ENCODE assay signal across 9 mouse cellular contexts in the genomic region with DNA sequence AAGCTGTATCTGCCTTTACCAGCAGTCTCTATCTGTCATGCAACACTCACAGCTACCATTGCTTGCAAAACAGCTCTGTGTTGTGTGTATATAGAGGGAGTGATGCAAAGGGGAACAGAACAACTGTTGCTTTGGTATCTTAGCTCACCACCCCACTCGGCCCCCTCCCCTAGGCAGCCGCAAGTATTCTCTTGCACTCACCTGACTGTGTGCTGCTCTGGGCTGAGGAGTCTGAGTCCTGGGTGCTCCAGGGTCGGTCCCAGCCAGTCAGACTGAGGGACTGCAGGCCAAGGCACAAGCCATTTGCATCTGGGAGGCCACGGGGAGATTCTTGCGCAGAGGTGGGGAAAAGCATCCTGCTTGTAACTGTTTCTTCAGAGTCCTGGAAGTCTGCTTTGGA. TPM values are rescaled to one million over a fixed set of nuclear protein-coding genes. Genes with fewer than 3 reads are reported as not detected.
DNase-seq lines count a peak whose midpoint lies in the region; ATAC-seq and TF ChIP-seq lines count a peak whose summit lies in the region.
"Had no signal": no experiment of that assay in that cellular context is flagged by ENCODE, and none has a peak within 500 bp of the region (broad histone marks: within the 10 kb centered on the region; RNA-seq: fewer than 3 reads in every experiment).

No protein-coding gene starts in this region.

- peak overlapping the region; percentile 94 for H3K27ac ChIP-seq in left cerebral cortex, adult 2 months
- H3K27ac ChIP-seq in forebrain, embryonic 12.5 days = no peak overlapping the region
- no peak overlapping the region for H3K27ac ChIP-seq in hindbrain, embryonic 16.5 days (ENCODE audit: low read depth, low read length)
- H3K27ac ChIP-seq in neural tube, embryonic 13.5 days (replicated peaks) = no peak overlapping the region
- no peak overlapping the region; the same call in 1 of the 2 replicates for H3K27ac ChIP-seq in cerebellum, adult 2 months (ENCODE audit: insufficient read depth, low read length)

- H3K4me1 ChIP-seq in forebrain, embryonic 12.5 days = peaks cover 12% of the 10 kb centered on the region
- peaks cover 7% of the 10 kb centered on the region for H3K4me1 ChIP-seq in hindbrain, embryonic 16.5 days (ENCODE audit: control insufficient read depth, insufficient read depth, low read depth, low read length)
- H3K4me1 ChIP-seq in neural tube, embryonic 13.5 days (replicated peaks) = peaks cover 11% of the 10 kb centered on the region
- H3K4me1 ChIP-seq in cerebellum, adult 2 months (ENCODE audit: control insufficient read depth, insufficient read depth, low read length) = no peaks in the 10 kb centered on the region

- no peak for TF ChIP-seq POLR2A in cerebellum, adult 2 months (IDR thresholded peaks at IDR 0.05; ENCODE audit: borderline replicate concordance, insufficient read depth, low read length)

- no peak for TF ChIP-seq CTCF in left cerebral cortex, adult 2 months (IDR thresholded peaks at IDR 0.05)
- TF ChIP-seq CTCF in cerebellum, adult 2 months (IDR thresholded peaks at IDR 0.05; ENCODE audit: borderline replicate concordance, insufficient read depth, low read depth, low read length) = no peak

- H3K4me2 ChIP-seq in forebrain, embryonic 12.5 days = peak overlapping the region; percentile 48
- H3K4me2 ChIP-seq in hindbrain, embryonic 16.5 days (ENCODE audit: low read length) = peak overlapping the region; percentile 81
- H3K4me2 ChIP-seq in neural tube, embryonic 13.5 days = peak overlapping the region; percentile 51

- 0 out of 2 replicates have a peak, but pooled peaks have one; percentile 33 for ATAC-seq in forebrain, embryonic 12.5 days (ENCODE audit: low FRiP score)
- peak; percentile 60 for ATAC-seq in hindbrain, embryonic 16.5 days
- ATAC-seq in neural tube, embryonic 13.5 days (ENCODE audit: low read depth) = peak; percentile 78
- ATAC-seq: activated CD4-positive, CD25-positive, alpha-beta regulatory T cell, adult 4 months had no signal

- intact Hi-C loops in left cerebral cortex, adult 2 months (cut with DNase I) = loop anchor here (10.0 kb wide), 1 partner anchor 203 kb away; a partner anchor contains a TSS

- H3K9me3 ChIP-seq in forebrain, embryonic 12.5 days = no peaks in the 10 kb centered on the region
- no peaks in the 10 kb centered on the region for H3K9me3 ChIP-seq in hindbrain, embryonic 16.5 days (ENCODE audit: control insufficient read depth, low read length)
- H3K9me3 ChIP-seq in neural tube, embryonic 13.5 days = no peaks in the 10 kb centered on the region
- H3K9me3 ChIP-seq: megakaryocyte, embryonic 14.5 days had no signal

- H3K4me3 ChIP-seq in left cerebral cortex, adult 2 months = peak overlapping the region; percentile 69
- H3K4me3 ChIP-seq in forebrain, embryonic 12.5 days (replicated peaks) = no peak overlapping the region
- H3K4me3 ChIP-seq in hindbrain, embryonic 16.5 days (ENCODE audit: low read length) = peak overlapping the region; percentile 35
- peak overlapping the region; percentile 26; the same call in 1 of the 2 replicates for H3K4me3 ChIP-seq in neural tube, embryonic 13.5 days
- H3K4me3 ChIP-seq in cerebellum, adult 2 months (replicated peaks; ENCODE audit: insufficient read depth, low read depth, low read length) = no peak overlapping the region

- H3K9ac ChIP-seq in forebrain, embryonic 12.5 days = no peak overlapping the region
- H3K9ac ChIP-seq in hindbrain, embryonic 16.5 days (ENCODE audit: low read depth, low read length) = peak overlapping the region; percentile 35
- H3K9ac ChIP-seq in neural tube, embryonic 13.5 days = peak overlapping the region; percentile 51

- WGBS in forebrain, embryonic 12.5 days = 13% methylated on average over 5 of the region's 5 CpGs
- 17% methylated on average over 5 of the region's 5 CpGs for WGBS in hindbrain, embryonic 16.5 days
- 18% methylated on average over 5 of the region's 5 CpGs for WGBS in neural tube, embryonic 13.5 days
- 43% methylated on average over 5 of the region's 5 CpGs for WGBS in cerebellum, adult 2 months

- peaks cover 7% of the 10 kb centered on the region; the same call in 1 of the 2 replicates for H3K27me3 ChIP-seq in forebrain, embryonic 12.5 days
- no peaks in the 10 kb centered on the region for H3K27me3 ChIP-seq in hindbrain, embryonic 16.5 days (replicated peaks; ENCODE audit: control insufficient read depth, insufficient read depth, low read length)
- 0 out of 2 replicates have a peak, but pooled peaks cover 3% of the 10 kb centered on the region for H3K27me3 ChIP-seq in neural tube, embryonic 13.5 days
- H3K27me3 ChIP-seq in cerebellum, adult 2 months (ENCODE audit: control insufficient read depth, insufficient read depth, low read length) = no peaks in the 10 kb centered on the region

- no peaks in the 10 kb centered on the region for H3K36me3 ChIP-seq in forebrain, embryonic 12.5 days (replicated peaks)
- H3K36me3 ChIP-seq in hindbrain, embryonic 16.5 days (ENCODE audit: control insufficient read depth, insufficient read depth, low read length) = no peaks in the 10 kb centered on the region
- H3K36me3 ChIP-seq in neural tube, embryonic 13.5 days = no peaks in the 10 kb centered on the region

- DNase-seq in left cerebral cortex, adult 2 months (ENCODE audit: extremely low spot score in 1 of 2, low spot score in 2 of 2) = no peak
- no peak for DNase-seq in left cerebral cortex, adult 8-10 months (ENCODE audit: low spot score in 2 of 2)
- DNase-seq in cerebellum, adult 2 months = no peak
- no peak for DNase-seq in retina, embryonic 14.5 days (ENCODE audit: low spot score)

RNA-seq across cellular contexts. Expression of a gene that starts 26.8 kb away (rescaled TPM):
- total RNA-seq in left cerebral cortex, adult 2 months (2021) = 100 to 1,000 TPM; 491 to 498 TPM
- total RNA-seq in left cerebral cortex, adult 8-10 months (2022) = 100 to 1,000 TPM; 520 to 601 (median 552) TPM
- 919 and 971 TPM in 2 replicates for polyA plus RNA-seq in forebrain, embryonic 12.5 days (2016; fragmentation: Nextera tagmentation; extraction: Ambion mirVana)
- polyA plus RNA-seq in hindbrain, embryonic 16.5 days (2015; fragmentation: Nextera tagmentation; extraction: Ambion mirVana) = 598 and 658 TPM in 2 replicates
- polyA plus RNA-seq in neural tube, embryonic 13.5 days (2015; fragmentation: Nextera tagmentation; extraction: Ambion mirVana) = 804 and 855 TPM in 2 replicates
- 775 and 784 TPM in 2 replicates for polyA plus RNA-seq in cerebellum, adult 2 months (2012; rRNA removed)

Comparison
In these comparisons a context has a peak if more than half of its experiments do, and no peak if none do; other contexts are left out.
1. H3K4me3 ChIP-seq: peak in left cerebral cortex, adult 2 months (single experiment), hindbrain, embryonic 16.5 days (single experiment) and neural tube, embryonic 13.5 days (single experiment); none in forebrain, embryonic 12.5 days (single experiment) and cerebellum, adult 2 months (single experiment).
2. Peak in every context shown above with its lines, with median percentiles within 50 percentile points of each other: ATAC-seq and H3K4me2 ChIP-seq.